Mouse (Mus musculus): ENCODE results near the gene Cacna1a.

Cacna1a gene

GRCm38 (mm10) chr8:84689091-84689915 lies 301.1 kb downstream of the Cacna1a start:
- DNase-seq (ENCODE audit: low spot score), result peak; percentile 88

All from urinary bladder, postnatal 14 days (tissue).